Mouse (Mus musculus) embryonic fibroblast, embryonic 13.5 days (primary cell): ENCODE measurements around the gene Selp. TPM values are rescaled to one million over a fixed set of nuclear protein-coding genes. Genes with fewer than 3 reads are reported as not detected.

ENCODE experiments used
- H3K27ac ChIP-seq: 2 replicates; pipeline ENCODE4 v1.5.1; 2012; ENCODE audit warnings: low read length, control low read depth, inconsistent platforms; ENCODE audit not compliant: insufficient read depth
- H3K4me1 ChIP-seq: 2 replicates; pipeline ENCODE4 v1.6.1; 2011; ENCODE audit warnings: low read length; ENCODE audit not compliant: control insufficient read depth, insufficient read depth
- H3K4me3 ChIP-seq: 2 replicates; pipeline ENCODE4 v1.5.1; 2011; ENCODE audit warnings: mild to moderate bottlenecking, control low read depth, low read length; ENCODE audit not compliant: insufficient read depth
- CTCF ChIP-seq: IDR thresholded peaks from 2 replicates; pipeline ENCODE4 v1.5.1; 2011; ENCODE audit warnings: mild to moderate bottlenecking, control low read depth, low read length, moderate library complexity, borderline replicate concordance; ENCODE audit not compliant: insufficient read depth
- POLR2A ChIP-seq: IDR thresholded peaks from 2 replicates; pipeline ENCODE4 v1.6.1; 2011; ENCODE audit warnings: low read depth, mild to moderate bottlenecking, control low read depth, low read length, moderate library complexity
- polyA plus RNA-seq: library from polyadenylated mRNA; stranded (reverse); fragments of >200 nt; gene quantifications from 2 replicates; pipeline ENCODE4 v1.2.4, GENCODE M21; 2011; ENCODE audit warnings: low read depth; ENCODE audit not compliant: missing spikeins, insufficient read length

The Selp gene
- polyA plus RNA-seq, 1 experiment: 1.7 TPM

DNA sequence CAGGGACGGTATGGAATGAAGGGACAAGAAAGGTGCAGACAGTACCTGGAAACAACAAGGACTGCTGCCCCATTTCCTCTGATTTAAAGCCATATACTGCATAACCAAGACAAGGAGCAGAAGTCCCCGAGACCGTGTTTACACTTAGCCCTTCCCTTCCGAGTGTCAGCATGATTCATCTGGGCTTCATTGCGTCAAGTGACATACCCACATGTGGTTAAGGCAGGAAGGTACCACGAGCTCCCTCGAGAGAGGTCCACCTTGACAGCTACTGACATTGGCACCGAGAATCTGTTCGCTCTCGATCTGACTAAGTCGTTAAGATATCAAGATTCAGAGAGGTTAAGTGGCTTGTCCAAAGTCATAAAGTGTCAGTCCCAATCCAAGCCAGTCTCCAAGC is 20.9 kb downstream of the Selp start:
- no peak overlapping the region for H3K4me3 ChIP-seq
- H3K27ac ChIP-seq: no peak overlapping the region
- H3K4me1 ChIP-seq: peaks cover 4% of the 10 kb centered on the region; the same call in 1 of the 2 replicates
- TF ChIP-seq POLR2A (no peak), CTCF (no peak)

DNA sequence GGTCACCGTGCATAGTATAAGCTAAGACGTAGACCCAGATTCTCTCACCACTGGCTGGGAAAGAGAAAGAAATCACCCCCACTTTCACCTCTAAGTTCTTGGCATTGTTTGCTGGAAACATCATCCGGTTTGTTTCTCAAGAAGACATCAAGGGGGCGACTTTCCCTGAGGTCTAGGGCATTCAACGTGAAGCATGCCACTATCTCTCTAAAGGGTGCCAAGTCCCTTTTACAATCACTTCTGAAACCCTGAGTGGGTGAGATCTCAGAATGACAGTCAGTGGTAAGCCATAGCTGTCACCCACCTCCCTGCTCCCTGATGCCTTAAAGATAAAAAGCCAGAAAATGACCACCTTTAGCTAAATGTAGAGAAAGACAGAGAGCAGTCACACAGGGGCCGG is 21.6 kb downstream of the Selp start:
- no peak overlapping the region for H3K4me3 ChIP-seq
- no peak overlapping the region for H3K27ac ChIP-seq
- TF ChIP-seq CTCF (no peak), POLR2A (no peak)
- peaks cover 4% of the 10 kb centered on the region; the same call in 1 of the 2 replicates for H3K4me1 ChIP-seq

DNA sequence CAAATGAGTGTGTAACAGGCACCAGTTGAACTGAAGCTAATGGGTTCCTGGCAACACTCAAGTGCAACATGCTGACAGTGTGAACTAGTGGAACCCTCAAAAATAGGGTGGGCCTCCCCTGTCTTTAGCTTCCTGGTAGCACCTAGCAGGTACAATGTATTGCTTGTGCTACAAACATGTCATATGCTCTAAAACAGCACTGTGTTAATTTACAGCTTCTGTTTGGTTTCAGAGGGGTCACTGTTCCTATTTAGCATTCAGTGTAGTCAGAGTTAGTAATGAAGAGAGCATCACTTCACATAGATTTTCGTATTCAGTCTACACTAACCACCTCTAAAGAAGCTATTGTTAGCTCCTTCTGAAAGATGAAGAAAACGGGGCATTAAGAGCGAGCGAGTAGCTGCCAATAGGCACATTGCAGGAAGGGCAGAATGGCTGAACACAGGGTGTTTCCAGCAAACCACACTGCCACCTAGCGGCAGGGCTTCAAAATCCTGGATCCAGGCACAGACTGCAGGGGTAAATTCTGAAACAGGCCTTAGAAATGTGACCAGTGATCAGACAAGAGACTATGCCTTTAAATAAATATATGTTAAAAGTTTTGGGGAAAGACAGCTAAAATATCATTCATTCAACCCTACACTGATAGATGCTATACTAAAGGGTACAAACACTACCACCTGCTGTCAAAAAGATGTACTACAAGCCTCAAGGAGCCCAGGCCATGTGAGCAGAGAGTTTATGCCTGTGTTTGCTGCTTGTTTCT is 23.5 kb downstream of the Selp start:
- H3K4me3 ChIP-seq: no peak overlapping the region
- peaks cover 4% of the 10 kb centered on the region; the same call in 1 of the 2 replicates for H3K4me1 ChIP-seq
- TF ChIP-seq CTCF (peak; percentile 94), POLR2A (no peak)
- H3K27ac ChIP-seq: no peak overlapping the region

DNA sequence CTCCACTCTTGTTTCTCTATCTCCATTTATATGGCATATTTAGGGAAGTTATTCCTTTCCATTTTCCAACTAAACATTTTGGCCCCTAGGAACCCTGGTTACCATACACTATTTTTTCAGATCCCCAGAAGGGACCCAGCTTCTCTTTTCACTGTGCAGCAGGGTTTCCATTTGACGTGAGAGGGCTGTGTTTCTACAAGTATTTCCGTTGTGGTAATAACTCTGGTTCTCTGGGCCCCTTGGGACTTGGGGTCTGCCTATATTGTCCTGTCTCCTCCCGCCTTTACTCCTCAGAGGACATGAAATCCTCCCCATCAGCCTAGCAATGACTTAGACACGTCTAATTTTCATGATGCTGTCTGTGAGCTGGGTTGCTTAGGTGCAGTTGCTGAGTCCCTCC is 24.4 kb downstream of the Selp start:
- H3K27ac ChIP-seq: no peak overlapping the region
- H3K4me1 ChIP-seq: peaks cover 4% of the 10 kb centered on the region; the same call in 1 of the 2 replicates
- TF ChIP-seq POLR2A: no peak
- TF ChIP-seq CTCF: no peak
- H3K4me3 ChIP-seq: no peak overlapping the region

DNA sequence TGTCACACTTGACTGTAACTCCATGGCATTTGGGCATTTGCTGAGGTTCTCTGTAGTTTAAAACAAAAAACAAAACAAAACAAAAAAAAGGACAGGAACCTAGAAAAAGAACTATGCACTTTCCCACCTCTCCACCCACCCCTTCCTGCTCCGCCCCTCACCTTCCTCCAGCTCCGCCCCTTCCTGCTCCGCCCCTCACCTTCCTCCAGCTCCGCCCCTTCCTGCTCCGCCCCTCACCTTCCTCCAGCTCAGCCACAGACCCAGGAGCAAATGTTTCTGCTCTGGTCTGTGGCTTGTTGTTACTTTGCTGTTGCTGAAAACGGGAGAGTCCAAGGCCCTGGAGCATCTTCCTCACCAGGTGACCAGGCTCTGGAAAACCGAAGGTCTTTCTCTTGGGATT is 34.0 kb downstream of the Selp start:
- Histone ChIP-seq H3K4me3 (no peak overlapping the region), H3K4me1 (no peaks in the 10 kb centered on the region), H3K27ac (no peak overlapping the region)
- TF ChIP-seq POLR2A (no peak), CTCF (no peak)

DNA sequence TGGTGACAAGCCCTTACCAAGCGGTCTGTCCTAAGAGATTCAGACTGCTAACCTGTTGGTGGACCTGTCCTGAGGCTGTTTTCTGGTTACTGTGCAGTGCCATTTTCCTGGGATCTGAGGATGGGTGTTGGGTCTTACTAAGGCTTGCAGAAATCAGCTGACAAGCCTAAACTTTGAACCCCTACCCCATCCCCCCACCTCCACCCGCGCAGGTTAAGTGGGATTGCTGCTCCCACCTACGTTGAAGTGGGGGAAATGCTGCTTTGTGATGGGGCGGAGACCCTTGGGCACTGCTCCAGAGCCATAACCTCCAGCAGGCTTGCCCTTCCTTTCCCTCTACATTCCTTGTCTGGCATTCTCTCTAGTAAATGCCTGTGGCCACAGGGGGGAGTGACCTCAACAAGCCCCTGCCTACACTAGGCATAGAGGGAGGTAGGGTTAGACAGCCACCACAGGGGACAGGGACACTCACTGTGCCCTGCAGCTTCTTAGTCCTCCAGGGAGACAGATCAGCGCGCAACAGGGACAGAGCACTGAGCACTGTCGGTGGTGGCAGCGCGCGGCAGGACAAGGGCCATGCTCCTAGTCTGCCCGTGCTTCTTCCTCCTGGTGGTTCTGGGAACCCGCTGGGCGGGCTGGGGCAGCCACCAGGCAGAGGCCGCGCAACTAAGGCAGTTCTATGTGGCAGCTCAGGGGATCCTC is 36.5 kb downstream of the Selp start, which contains the start of gene F5:
Gene F5 (plus strand): TSS at position 452 of the 702 bp plus-strand sequence.
- no peak within 1 kb of the TSS for H3K4me3 ChIP-seq
- TF ChIP-seq POLR2A (no peak), CTCF (no peak)
- H3K27ac ChIP-seq: no peak within 1 kb of the TSS
- H3K4me1 ChIP-seq: no peaks in the 10 kb centered on the region

DNA sequence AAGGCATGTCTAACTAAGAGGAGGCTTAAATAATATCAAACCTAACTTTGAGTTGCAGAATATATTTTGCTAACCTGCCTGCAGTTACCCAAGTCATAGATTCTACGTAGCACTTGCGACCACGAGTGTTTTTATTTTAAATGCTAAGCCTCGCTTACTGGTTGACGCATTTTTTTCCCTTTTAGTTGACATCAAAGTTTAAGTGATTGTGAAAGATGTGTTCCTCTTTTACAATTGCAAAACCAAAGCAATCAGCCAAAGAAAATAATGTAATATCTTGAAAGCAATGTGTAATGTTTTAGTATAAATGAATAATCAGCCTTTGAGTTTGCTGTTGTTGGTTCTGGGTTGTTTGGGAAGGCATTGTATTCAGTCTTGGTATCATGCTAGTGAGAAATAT is 37.8 kb downstream of the Selp start:
- no peak overlapping the region for H3K4me3 ChIP-seq
- H3K27ac ChIP-seq: no peak overlapping the region
- TF ChIP-seq CTCF: no peak
- no peak for TF ChIP-seq POLR2A
- no peaks in the 10 kb centered on the region for H3K4me1 ChIP-seq

DNA sequence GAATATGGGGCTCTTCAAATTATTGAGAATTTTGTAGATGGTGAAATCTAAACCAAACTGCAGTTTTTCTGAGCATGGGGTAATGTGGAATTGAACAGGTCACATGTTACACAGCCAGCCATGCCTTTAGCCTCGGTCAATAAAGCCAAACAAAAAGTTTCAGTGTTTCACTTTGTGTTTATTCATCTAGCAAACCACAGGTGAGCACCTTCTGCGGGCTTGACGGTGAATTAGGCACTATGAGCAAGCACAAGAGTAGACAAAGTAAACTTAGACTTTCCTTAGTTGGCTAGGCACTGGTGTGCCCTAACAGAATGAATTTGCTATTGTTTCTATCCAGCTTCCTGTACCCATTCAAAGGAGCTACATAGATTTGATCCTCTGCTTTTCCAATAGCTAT is 39.9 kb downstream of the Selp start:
- TF ChIP-seq POLR2A (no peak), CTCF (no peak)
- Histone ChIP-seq H3K4me3 (no peak overlapping the region), H3K4me1 (no peaks in the 10 kb centered on the region), H3K27ac (no peak overlapping the region)

DNA sequence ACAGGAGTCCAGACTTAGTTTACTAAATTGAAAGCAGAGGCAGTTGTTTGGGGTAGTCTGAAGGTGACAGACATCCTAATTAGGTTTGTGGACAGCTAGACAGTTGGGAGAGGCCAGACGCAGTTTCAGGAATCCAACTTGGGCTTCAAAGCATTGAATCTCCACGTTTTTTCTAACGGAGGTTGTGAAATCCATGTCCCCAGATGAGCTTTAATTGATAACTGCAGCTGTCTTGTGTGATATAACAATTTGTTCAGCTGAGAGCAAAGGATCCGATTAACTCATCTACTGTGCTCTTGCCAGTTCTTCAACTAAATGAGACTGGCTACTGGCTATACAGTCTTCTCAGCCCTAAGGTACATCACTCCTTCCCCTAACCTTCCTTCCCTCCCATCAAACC is 43.5 kb downstream of the Selp start:
- Histone ChIP-seq H3K4me1 (no peaks in the 10 kb centered on the region), H3K4me3 (no peak overlapping the region), H3K27ac (no peak overlapping the region)
- TF ChIP-seq CTCF (no peak), POLR2A (no peak)

DNA sequence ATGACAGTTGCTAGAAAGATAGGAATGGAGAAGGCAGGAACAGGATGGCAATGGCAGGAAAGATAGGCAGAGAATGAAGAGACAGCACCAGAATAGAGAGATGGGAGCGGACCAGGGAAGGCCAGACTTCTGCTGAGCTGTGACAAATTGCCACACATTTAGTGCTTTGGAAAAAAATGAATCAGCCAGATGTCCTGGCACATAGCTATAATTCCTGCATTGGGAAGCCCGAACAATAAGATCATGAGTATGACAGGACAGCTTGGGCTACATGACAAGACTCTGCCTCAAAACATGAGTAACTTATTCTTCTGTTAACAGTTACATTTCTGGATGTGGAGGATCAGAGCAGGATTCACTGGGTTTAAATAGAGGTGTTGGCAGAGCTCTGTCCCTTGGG is 44.7 kb downstream of the Selp start:
- Histone ChIP-seq H3K4me3 (no peak overlapping the region), H3K4me1 (no peaks in the 10 kb centered on the region), H3K27ac (no peak overlapping the region)
- no peak for TF ChIP-seq CTCF
- TF ChIP-seq POLR2A: no peak
